Comparison of ENCODE assay signal across 29 mouse cellular contexts in genomic region chr14:81287489-81288025, GRCm38 (mm10).
DNase-seq lines count a peak whose midpoint lies in the region; ATAC-seq and TF ChIP-seq lines count a peak whose summit lies in the region.
"Had no signal": no experiment of that assay in that cellular context is flagged by ENCODE, and none has a peak within 500 bp of the region (broad histone marks: within the 10 kb centered on the region; RNA-seq: fewer than 3 reads in every experiment).

No protein-coding gene starts in this region.

- no peak overlapping the region for H3K9ac ChIP-seq in forebrain, postnatal 0 days
- H3K9ac ChIP-seq in forebrain, embryonic 14.5 days (ENCODE audit: low read length) = no peak overlapping the region
- H3K9ac ChIP-seq: embryonic facial prominence, embryonic 12.5 days; embryonic facial prominence, embryonic 15.5 days; forebrain, embryonic 15.5 days; heart, embryonic 13.5 days; hindbrain, embryonic 14.5 days had no signal

- H3K4me2 ChIP-seq in forebrain, postnatal 0 days (ENCODE audit: low read depth) = no peak overlapping the region
- H3K4me2 ChIP-seq in forebrain, embryonic 14.5 days (ENCODE audit: low read length) = no peak overlapping the region
- H3K4me2 ChIP-seq: embryonic facial prominence, embryonic 12.5 days; embryonic facial prominence, embryonic 15.5 days; forebrain, embryonic 15.5 days; heart, embryonic 13.5 days; hindbrain, embryonic 14.5 days had no signal

- H3K4me3 ChIP-seq in forebrain, postnatal 0 days (ENCODE audit: low read depth, low read length) = no peak overlapping the region
- no peak overlapping the region for H3K4me3 ChIP-seq in forebrain, embryonic 14.5 days (ENCODE audit: low read depth, low read length)
- H3K4me3 ChIP-seq: embryonic facial prominence, embryonic 12.5 days; embryonic facial prominence, embryonic 15.5 days; forebrain, embryonic 15.5 days; heart, adult 2 months; heart, embryonic 10.5 days; heart, embryonic 13.5 days had no signal

- H3K27ac ChIP-seq in forebrain, postnatal 0 days (ENCODE audit: low read depth, low read length) = peak overlapping the region; percentile 40; the same call in 1 of the 2 replicates
- no peak overlapping the region for H3K27ac ChIP-seq in forebrain, embryonic 14.5 days (ENCODE audit: low read depth, low read length)
- H3K27ac ChIP-seq: embryonic facial prominence, embryonic 12.5 days; embryonic facial prominence, embryonic 15.5 days; forebrain, embryonic 15.5 days; heart, adult 2 months; heart, embryonic 10.5 days; heart, embryonic 13.5 days; hindbrain, embryonic 14.5 days; hindbrain, postnatal 0 days had no signal

- H3K9me3 ChIP-seq in forebrain, postnatal 0 days (ENCODE audit: low read length) = no peaks in the 10 kb centered on the region
- no peaks in the 10 kb centered on the region for H3K9me3 ChIP-seq in forebrain, embryonic 14.5 days (replicated peaks; ENCODE audit: control insufficient read depth, low read length)
- H3K9me3 ChIP-seq: embryonic facial prominence, embryonic 12.5 days; embryonic facial prominence, embryonic 15.5 days; forebrain, embryonic 15.5 days; heart, embryonic 10.5 days had no signal

- no peak for TF ChIP-seq CTCF in forebrain, postnatal 0 days (IDR thresholded peaks at IDR 0.05; ENCODE audit: low read depth)

- DNase-seq in forebrain, postnatal 0 days = peak; percentile 70
- no peak for DNase-seq in forebrain, embryonic 14.5 days (ENCODE audit: low spot score)
- DNase-seq in frontal cortex, postnatal 36 days (ENCODE audit: low spot score in 2 of 2) = peak; percentile 1 to 51
- no peak for DNase-seq in frontal cortex, postnatal 10 days (ENCODE audit: low spot score in 2 of 2)
- peak; percentile 2 for DNase-seq in right cerebral cortex, adult 18-20 months
- no peak for DNase-seq in right cerebral cortex, postnatal 4 days
- DNase-seq in brain, embryonic 18.5 days (ENCODE audit: low read depth, low spot score) = peak; percentile 55
- DNase-seq in adrenal gland, postnatal 36 days = no peak
- DNase-seq: adrenal gland, adult 8-10 months; adrenal gland, postnatal 25 days; cerebellum, adult 11 months; cerebellum, adult 2 months; cerebellum, adult 9-11 months; cerebellum, postnatal 25 days; gastrocnemius, postnatal 10 days; gastrocnemius, postnatal 36 days; heart, adult 2 months; heart, postnatal 14 days; heart, postnatal 4 days had no signal

- no peaks in the 10 kb centered on the region for H3K36me3 ChIP-seq in forebrain, postnatal 0 days (ENCODE audit: insufficient read depth)
- H3K36me3 ChIP-seq in forebrain, embryonic 14.5 days (ENCODE audit: control insufficient read depth, insufficient read depth, low read length) = no peaks in the 10 kb centered on the region
- H3K36me3 ChIP-seq: embryonic facial prominence, embryonic 12.5 days; embryonic facial prominence, embryonic 15.5 days; forebrain, embryonic 15.5 days; heart, embryonic 10.5 days; heart, embryonic 13.5 days had no signal

- 46% methylated on average over 3 of the region's 3 CpGs for WGBS in forebrain, postnatal 0 days
- whole genome bisulfite sequencing in forebrain, embryonic 14.5 days = 84% methylated on average over 3 of the region's 3 CpGs

- H3K4me1 ChIP-seq in forebrain, postnatal 0 days (ENCODE audit: insufficient read depth) = no peaks in the 10 kb centered on the region
- H3K4me1 ChIP-seq in forebrain, embryonic 14.5 days (ENCODE audit: control insufficient read depth, insufficient read depth, low read length) = no peaks in the 10 kb centered on the region
- H3K4me1 ChIP-seq: embryonic facial prominence, embryonic 12.5 days; embryonic facial prominence, embryonic 15.5 days; forebrain, embryonic 15.5 days; heart, embryonic 10.5 days; heart, embryonic 13.5 days had no signal

- peak; percentile 78 for ATAC-seq in forebrain, postnatal 0 days
- no peak for ATAC-seq in forebrain, embryonic 14.5 days
- ATAC-seq: activated CD4-positive, CD25-positive, alpha-beta regulatory T cell, adult 4 months; forebrain, embryonic 15.5 days; hindbrain, postnatal 0 days; inflammation-experienced regulatory T-cells, adult 6 months; intestine, embryonic 16.5 days had no signal

- no peaks in the 10 kb centered on the region for H3K27me3 ChIP-seq in forebrain, postnatal 0 days (ENCODE audit: insufficient read depth, low read length)
- no peaks in the 10 kb centered on the region for H3K27me3 ChIP-seq in forebrain, embryonic 14.5 days (replicated peaks; ENCODE audit: control insufficient read depth, insufficient read depth, low read length)
- H3K27me3 ChIP-seq: embryonic facial prominence, embryonic 12.5 days; embryonic facial prominence, embryonic 15.5 days; forebrain, embryonic 15.5 days; heart, embryonic 13.5 days had no signal

Comparison
In these comparisons a context has a peak if more than half of its experiments do, and no peak if none do; other contexts are left out.
1. DNase-seq: peak in forebrain, postnatal 0 days (single experiment), frontal cortex, postnatal 36 days (2 of 2), right cerebral cortex, adult 18-20 months (single experiment) and brain, embryonic 18.5 days (single experiment); none in forebrain, embryonic 14.5 days (single experiment), frontal cortex, postnatal 10 days (0 of 2), right cerebral cortex, postnatal 4 days (single experiment) and adrenal gland, postnatal 36 days (0 of 2).